In the genomic region with DNA sequence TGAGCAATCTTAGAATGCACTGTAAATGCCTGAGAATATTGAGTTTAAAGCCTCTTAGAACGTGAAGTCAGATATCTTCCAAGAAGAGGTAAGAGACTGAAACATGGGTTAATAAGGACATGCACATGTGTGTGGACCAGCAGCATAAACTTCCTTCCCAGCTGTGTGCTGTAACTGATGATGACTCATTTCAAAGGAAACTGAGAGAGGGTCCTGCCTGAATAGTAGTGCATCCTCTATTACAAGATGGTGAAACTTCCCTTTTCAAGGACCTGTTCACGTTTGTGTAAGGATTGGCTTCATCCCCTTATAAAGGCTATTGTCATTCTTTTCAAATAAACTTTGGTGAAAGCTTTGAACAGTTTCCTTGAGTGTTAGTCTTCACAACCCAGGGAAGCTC, we compare ENCODE assay signal across 20 mouse cellular contexts.
"Had no signal": no experiment of that assay in that cellular context is flagged by ENCODE, and none has a peak within 500 bp of the region (broad histone marks: within the 10 kb centered on the region; RNA-seq: fewer than 3 reads in every experiment).

No protein-coding gene starts in this region.

- ATAC-seq: hindbrain, embryonic 16.5 days; hindbrain, postnatal 0 days; inflammation-experienced regulatory T-cells, adult 6 months; intestine, embryonic 15.5 days; intestine, embryonic 16.5 days; intestine, postnatal 0 days had no signal

- DNase-seq: heart, postnatal 10 days; heart, postnatal 36 days; heart, postnatal 4 days; kidney, adult 11 months; kidney, adult 18-20 months; kidney, adult 2 months; kidney, adult 8-10 months; kidney, adult 9 months; kidney, postnatal 10 days; kidney, postnatal 14 days; kidney, postnatal 36 days; kidney, postnatal 4 days; layer of hippocampus, adult 9-11 months; layer of hippocampus, postnatal 36 days had no signal
